28 mouse cellular contexts compared by ENCODE assay signal in genomic region chr4:128442791-128443190, GRCm38 (mm10).
DNase-seq lines count a peak whose midpoint lies in the region; ATAC-seq and TF ChIP-seq lines count a peak whose summit lies in the region.
"Had no signal": no experiment of that assay in that cellular context is flagged by ENCODE, and none has a peak within 500 bp of the region (broad histone marks: within the 10 kb centered on the region; RNA-seq: fewer than 3 reads in every experiment).

No protein-coding gene starts in this region.

- DNase-seq in forebrain, embryonic 11.5 days (ENCODE audit: low spot score), result no peak
- DNase-seq in layer of hippocampus, adult 9-11 months, result peak; percentile 36
- no peak for DNase-seq in layer of hippocampus, adult 9-10 months (ENCODE audit: low spot score)
- DNase-seq in brain, embryonic 14.5 days (ENCODE audit: low read depth), result peak; percentile 78
- DNase-seq in left cerebral cortex, adult 2 months (ENCODE audit: extremely low spot score in 1 of 2, low spot score in 2 of 2), result no peak
- DNase-seq in kidney, postnatal 4 days, result no peak
- DNase-seq: adrenal gland, postnatal 10 days; adrenal gland, postnatal 36 days; B cell, adult 2 months; cerebellum, adult 11-12 months; cerebellum, adult 9-10 months; cerebellum, postnatal 25 days; gastrocnemius, postnatal 10 days; gastrocnemius, postnatal 36 days; heart, adult 2 months; heart, postnatal 14 days; heart, postnatal 4 days had no signal

- WGBS in forebrain, embryonic 13.5 days, result 75% methylated on average over 8 of the region's 8 CpGs
- 86% methylated on average over 8 of the region's 8 CpGs for WGBS in forebrain, embryonic 11.5 days

- intact Hi-C loops in left cerebral cortex, adult 2 months (cut with DNase I), result no loop called here

- no peaks in the 10 kb centered on the region for H3K9me3 ChIP-seq in forebrain, embryonic 13.5 days (replicated peaks)
- H3K9me3 ChIP-seq in forebrain, embryonic 11.5 days (ENCODE audit: control insufficient read depth, low read length), result no peaks in the 10 kb centered on the region
- H3K9me3 ChIP-seq: embryonic facial prominence, embryonic 12.5 days; embryonic facial prominence, embryonic 15.5 days; heart, embryonic 10.5 days; heart, embryonic 13.5 days had no signal

- no peaks in the 10 kb centered on the region for H3K27me3 ChIP-seq in forebrain, embryonic 13.5 days
- H3K27me3 ChIP-seq in forebrain, embryonic 11.5 days (ENCODE audit: control insufficient read depth, insufficient read depth, low read length), result no peaks in the 10 kb centered on the region
- H3K27me3 ChIP-seq: embryonic facial prominence, embryonic 12.5 days; embryonic facial prominence, embryonic 15.5 days; heart, embryonic 13.5 days; Patski had no signal

- H3K27ac ChIP-seq in forebrain, embryonic 13.5 days, result peak overlapping the region; percentile 10; the same call in 1 of the 2 replicates
- no peak overlapping the region for H3K27ac ChIP-seq in forebrain, embryonic 11.5 days (ENCODE audit: low read depth, low read length)
- H3K27ac ChIP-seq in left cerebral cortex, adult 2 months, result no peak overlapping the region
- H3K27ac ChIP-seq: embryonic facial prominence, embryonic 12.5 days; embryonic facial prominence, embryonic 15.5 days; heart, adult 2 months; heart, embryonic 10.5 days; heart, embryonic 13.5 days; hindbrain, embryonic 14.5 days; hindbrain, postnatal 0 days had no signal

- TF ChIP-seq CTCF in brain, embryonic 14.5 days (IDR thresholded peaks at IDR 0.05; ENCODE audit: borderline replicate concordance, extremely low read depth, insufficient read depth, insufficient read length), result no peak
- no peak for TF ChIP-seq CTCF in left cerebral cortex, adult 2 months (IDR thresholded peaks at IDR 0.05)

- no peak overlapping the region for H3K9ac ChIP-seq in forebrain, embryonic 13.5 days
- H3K9ac ChIP-seq in forebrain, embryonic 11.5 days (ENCODE audit: low read length), result no peak overlapping the region
- H3K9ac ChIP-seq: embryonic facial prominence, embryonic 12.5 days; embryonic facial prominence, embryonic 15.5 days; heart, embryonic 13.5 days; hindbrain, embryonic 14.5 days had no signal

- TF ChIP-seq POLR2A in brain, embryonic 14.5 days (IDR thresholded peaks at IDR 0.05; ENCODE audit: borderline replicate concordance, extremely low read depth, insufficient read depth, insufficient read length, poor library complexity, severe bottlenecking), result no peak

- H3K4me3 ChIP-seq in forebrain, embryonic 13.5 days, result no peak overlapping the region
- H3K4me3 ChIP-seq in forebrain, embryonic 11.5 days (ENCODE audit: low read depth, low read length), result no peak overlapping the region
- no peak overlapping the region for H3K4me3 ChIP-seq in left cerebral cortex, adult 2 months
- H3K4me3 ChIP-seq: embryonic facial prominence, embryonic 12.5 days; embryonic facial prominence, embryonic 15.5 days; heart, adult 2 months; heart, embryonic 10.5 days; heart, embryonic 13.5 days had no signal

- no peak overlapping the region for H3K4me2 ChIP-seq in forebrain, embryonic 13.5 days
- no peak overlapping the region for H3K4me2 ChIP-seq in forebrain, embryonic 11.5 days (ENCODE audit: low read depth, low read length, severe bottlenecking)
- H3K4me2 ChIP-seq: embryonic facial prominence, embryonic 12.5 days; embryonic facial prominence, embryonic 15.5 days; heart, embryonic 13.5 days; hindbrain, embryonic 14.5 days had no signal

- no peaks in the 10 kb centered on the region for H3K36me3 ChIP-seq in forebrain, embryonic 13.5 days (ENCODE audit: poor library complexity, severe bottlenecking)
- H3K36me3 ChIP-seq in forebrain, embryonic 11.5 days (ENCODE audit: control insufficient read depth, insufficient read depth, low read length), result no peaks in the 10 kb centered on the region
- H3K36me3 ChIP-seq: embryonic facial prominence, embryonic 12.5 days; embryonic facial prominence, embryonic 15.5 days; G1E; heart, embryonic 10.5 days; heart, embryonic 13.5 days had no signal

- peak; percentile 66; the same call in 1 of the 2 replicates for ATAC-seq in forebrain, embryonic 13.5 days
- no peak for ATAC-seq in forebrain, embryonic 11.5 days (replicated peaks; ENCODE audit: low FRiP score)
- ATAC-seq: hindbrain, postnatal 0 days; inflammation-experienced regulatory T-cells, adult 6 months; intestine, embryonic 16.5 days; Patski had no signal

- peaks cover 20% of the 10 kb centered on the region for H3K4me1 ChIP-seq in forebrain, embryonic 13.5 days
- H3K4me1 ChIP-seq in forebrain, embryonic 11.5 days (replicated peaks; ENCODE audit: control insufficient read depth, insufficient read depth, low read length), result no peaks in the 10 kb centered on the region
- H3K4me1 ChIP-seq: embryonic facial prominence, embryonic 12.5 days; embryonic facial prominence, embryonic 15.5 days had no signal

Comparison
In these comparisons a context has a peak if more than half of its experiments do, and no peak if none do; other contexts are left out.
1. DNase-seq: peak in layer of hippocampus, adult 9-11 months (single experiment) and brain, embryonic 14.5 days (single experiment); none in forebrain, embryonic 11.5 days (single experiment), layer of hippocampus, adult 9-10 months (single experiment), left cerebral cortex, adult 2 months (0 of 2) and kidney, postnatal 4 days (0 of 2).